Mouse (Mus musculus) forebrain, embryonic 12.5 days (tissue): Measurements from ENCODE around the gene A730071L15Rik. TPM values are rescaled to one million over a fixed set of nuclear protein-coding genes. Genes with fewer than 3 reads are reported as not detected.

Experiments used
- ATAC-seq: fragments of 200-750 bp; cut with Nextera tagmentation; 2 replicates; pipeline ENCODE4 v1.8.0; 2017; ENCODE audit warnings: moderate TSS enrichment; ENCODE audit not compliant: low FRiP score
- H3K27ac ChIP-seq: fragments of 300-500 bp; sonication (generic); 2 replicates; pipeline ENCODE4 v1.5.1; 2016; ENCODE audit warnings: mild to moderate bottlenecking
- H3K27me3 ChIP-seq: fragments of 300-500 bp; sonication (generic); 2 replicates; pipeline ENCODE4 v1.6.1; 2016; ENCODE audit warnings: mild to moderate bottlenecking
- H3K36me3 ChIP-seq: fragments of 300-500 bp; sonication (generic); replicated peaks from 2 replicates; pipeline ENCODE4 v1.6.1; 2016; ENCODE audit warnings: mild to moderate bottlenecking
- H3K4me1 ChIP-seq: fragments of 300-500 bp; sonication (generic); 2 replicates; pipeline ENCODE4 v1.6.1; 2016
- H3K4me2 ChIP-seq: fragments of 300-500 bp; sonication (generic); 2 replicates; pipeline ENCODE4 v1.6.1; 2016; ENCODE audit warnings: mild to moderate bottlenecking, moderate library complexity
- H3K4me3 ChIP-seq: fragments of 300-500 bp; sonication (generic); replicated peaks from 2 replicates; pipeline ENCODE4 v1.5.1; 2016; ENCODE audit warnings: mild to moderate bottlenecking
- H3K9ac ChIP-seq: fragments of 300-500 bp; sonication (generic); 2 replicates; pipeline ENCODE4 v1.6.1; 2016; ENCODE audit warnings: mild to moderate bottlenecking
- H3K9me3 ChIP-seq: fragments of 300-500 bp; sonication (generic); 2 replicates; pipeline ENCODE4 v1.6.1; 2016
- whole genome bisulfite sequencing: fragments of 180-500 bp; shearing (Covaris S2); methylation state at CpG from one replicate; pipeline ENCODE4 v1.1.7; 2016; 5-methylcytosine and 5-hydroxymethylcytosine counted together
- polyA plus RNA-seq: library from polyadenylated mRNA; unstranded; fragments of >200 nt; fragmentation: Nextera tagmentation; extraction: Ambion mirVana; gene quantifications from 2 replicates; pipeline ENCODE4 v1.2.1, GENCODE M21; 2016

A730071L15Rik gene
- polyA plus RNA-seq = 0.46 and 0.81 TPM in 2 replicates

DNA sequence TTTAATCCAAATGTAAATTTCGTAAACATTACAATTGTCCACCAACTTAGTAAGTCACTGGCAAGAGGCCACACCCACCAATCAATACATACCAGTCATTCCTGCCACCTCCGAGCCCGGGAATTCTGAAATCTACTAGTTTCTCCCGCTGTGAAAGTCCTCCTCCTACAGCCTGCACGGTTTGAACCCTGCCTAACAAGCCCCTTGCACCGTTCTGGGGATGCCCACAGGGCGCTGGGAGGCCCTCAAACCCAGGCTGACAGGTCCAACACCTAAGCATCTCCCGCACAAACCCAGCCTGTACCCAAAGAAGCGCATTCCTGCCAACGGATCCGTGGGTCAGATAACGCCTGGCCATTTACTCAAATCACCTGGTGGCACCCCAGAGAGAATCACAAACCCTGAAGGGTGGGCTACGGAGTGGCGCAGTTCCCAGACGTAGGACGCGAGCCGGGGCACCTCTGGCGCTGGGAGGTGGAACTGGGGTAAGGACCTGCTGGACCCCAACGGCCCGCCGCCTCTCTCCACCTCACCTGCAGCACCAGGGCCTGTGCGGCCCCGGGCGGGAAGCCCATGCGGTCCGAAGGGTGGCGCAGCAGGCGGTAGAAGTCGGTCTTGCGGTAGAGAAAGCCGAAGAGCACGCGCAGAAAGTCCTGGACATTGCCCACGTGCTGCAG lies at the start of gene A730071L15Rik:
Gene A730071L15Rik (plus strand): TSS at position 620 of the 677 bp plus-strand sequence.
- Histone ChIP-seq H3K27ac (peak within 1 kb of the TSS; percentile 95), H3K9ac (peak within 1 kb of the TSS; percentile 89), H3K36me3 (no peaks in the 10 kb centered on the region), H3K27me3 (no peaks in the 10 kb centered on the region), H3K4me3 (peak within 1 kb of the TSS; percentile 97), H3K4me1 (peaks cover 25% of the 10 kb centered on the region), H3K4me2 (peak within 1 kb of the TSS; percentile 97), H3K9me3 (no peaks in the 10 kb centered on the region)
- 1% methylated on average over 35 of the region's 35 CpGs for WGBS
- ATAC-seq = peak; percentile 73

DNA sequence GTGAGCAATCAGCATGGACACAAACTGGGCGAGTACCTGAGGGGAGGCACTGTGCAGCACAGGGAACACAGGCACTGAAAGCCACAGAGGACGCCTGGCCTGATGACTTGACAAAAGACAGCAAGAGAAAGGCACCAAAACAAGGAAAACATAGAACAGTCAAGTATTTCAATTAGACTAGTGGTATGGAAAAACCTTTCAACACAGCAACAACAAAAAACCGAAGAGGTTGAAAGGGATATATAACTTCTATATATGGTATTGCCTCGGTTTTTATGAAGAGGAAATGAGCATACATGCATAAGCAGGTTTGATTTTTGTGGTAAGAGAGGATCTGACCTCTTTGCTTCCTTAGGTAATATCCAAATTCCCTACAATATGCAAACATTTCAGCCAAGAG lies 47.0 kb upstream of the A730071L15Rik start:
- Histone ChIP-seq H3K9ac (no peak overlapping the region), H3K4me2 (no peak overlapping the region), H3K4me3 (no peak overlapping the region), H3K27ac (no peak overlapping the region), H3K9me3 (no peaks in the 10 kb centered on the region), H3K4me1 (peaks cover 16% of the 10 kb centered on the region), H3K36me3 (peaks cover 18% of the 10 kb centered on the region), H3K27me3 (no peaks in the 10 kb centered on the region)
- no peak for ATAC-seq
- WGBS = 85% methylated on average over 4 of the region's 4 CpGs

DNA sequence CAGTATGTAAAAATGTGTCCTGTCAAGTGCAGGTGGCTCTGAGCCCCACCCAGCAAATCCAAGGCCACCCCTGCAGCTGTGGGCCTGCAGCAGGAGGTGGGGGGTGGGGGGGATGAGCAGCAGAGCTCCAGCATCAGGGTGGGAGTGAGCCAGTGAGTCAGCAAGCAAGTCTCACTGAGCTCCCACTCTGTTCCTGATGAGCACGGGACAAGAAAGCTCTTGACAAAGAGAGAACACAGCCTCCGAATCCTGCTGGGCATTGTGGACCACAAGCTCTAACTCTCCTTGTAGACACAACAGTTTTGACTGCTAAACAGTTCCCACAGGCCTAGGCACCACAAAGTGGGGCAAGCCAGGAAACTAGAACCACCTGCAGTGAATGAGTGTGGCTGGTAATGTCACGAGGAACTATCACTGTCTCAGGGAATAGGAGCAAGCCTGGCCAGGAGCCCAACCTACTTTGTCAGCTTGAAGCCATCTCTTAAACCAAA lies 45.6 kb upstream of the A730071L15Rik start:
- H3K9me3 ChIP-seq = no peaks in the 10 kb centered on the region
- ATAC-seq = no peak
- H3K4me1 ChIP-seq = peaks cover 16% of the 10 kb centered on the region
- no peak overlapping the region for H3K4me2 ChIP-seq
- no peak overlapping the region for H3K9ac ChIP-seq
- no peak overlapping the region for H3K27ac ChIP-seq
- H3K27me3 ChIP-seq = no peaks in the 10 kb centered on the region
- 58% methylated on average over 3 of the region's 3 CpGs for WGBS
- peaks cover 11% of the 10 kb centered on the region for H3K36me3 ChIP-seq
- no peak overlapping the region for H3K4me3 ChIP-seq

DNA sequence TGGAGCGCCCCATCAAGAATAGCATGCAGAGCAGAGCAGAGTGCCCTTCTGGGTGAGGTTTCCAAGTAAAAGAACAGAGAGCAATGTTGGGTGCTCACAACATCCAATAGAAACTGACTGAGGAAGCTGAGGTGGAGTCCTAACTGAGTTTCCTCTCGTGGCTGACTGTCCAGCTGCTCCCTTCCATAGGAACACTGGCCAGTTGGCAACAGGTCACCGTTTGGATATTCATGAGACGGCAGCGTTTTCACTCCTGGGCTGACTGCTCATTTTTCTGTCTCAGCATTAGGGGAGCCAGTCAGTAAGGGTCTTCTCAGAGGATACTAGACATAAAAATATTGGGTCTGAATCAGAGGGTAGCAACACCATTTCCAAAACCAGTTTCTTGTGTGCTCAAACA lies 43.2 kb upstream of the A730071L15Rik start:
- Histone ChIP-seq H3K27me3 (no peaks in the 10 kb centered on the region), H3K9me3 (no peaks in the 10 kb centered on the region), H3K4me3 (no peak overlapping the region), H3K36me3 (no peaks in the 10 kb centered on the region), H3K27ac (no peak overlapping the region), H3K4me1 (peaks cover 16% of the 10 kb centered on the region), H3K9ac (no peak overlapping the region), H3K4me2 (no peak overlapping the region)
- no peak for ATAC-seq
- WGBS = 88% methylated on average over 5 of the region's 5 CpGs

DNA sequence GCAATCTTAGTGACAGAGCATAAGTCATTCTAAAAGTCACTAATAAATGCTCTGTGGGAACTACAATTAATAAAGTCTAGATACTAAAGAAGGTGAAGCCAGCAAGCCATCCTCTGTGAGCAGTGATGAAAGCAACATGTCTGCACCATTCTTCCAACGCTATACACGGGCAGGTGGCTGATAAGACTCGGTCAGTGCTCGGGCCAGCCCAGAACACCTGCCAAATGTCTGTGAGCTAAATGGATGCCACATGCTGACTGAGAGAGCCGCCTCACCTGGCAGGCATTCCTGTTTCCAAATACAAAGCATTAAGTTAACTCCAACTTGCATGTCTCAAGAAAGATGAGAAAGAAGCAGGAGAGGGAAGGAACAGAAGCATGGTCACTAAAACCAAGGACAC lies 42.7 kb upstream of the A730071L15Rik start:
- Histone ChIP-seq H3K36me3 (no peaks in the 10 kb centered on the region), H3K9me3 (no peaks in the 10 kb centered on the region), H3K9ac (no peak overlapping the region), H3K4me3 (no peak overlapping the region), H3K27me3 (no peaks in the 10 kb centered on the region), H3K4me2 (no peak overlapping the region), H3K4me1 (peaks cover 16% of the 10 kb centered on the region), H3K27ac (no peak overlapping the region)
- ATAC-seq = no peak
- 85% methylated on average over 5 of the region's 5 CpGs for WGBS

DNA sequence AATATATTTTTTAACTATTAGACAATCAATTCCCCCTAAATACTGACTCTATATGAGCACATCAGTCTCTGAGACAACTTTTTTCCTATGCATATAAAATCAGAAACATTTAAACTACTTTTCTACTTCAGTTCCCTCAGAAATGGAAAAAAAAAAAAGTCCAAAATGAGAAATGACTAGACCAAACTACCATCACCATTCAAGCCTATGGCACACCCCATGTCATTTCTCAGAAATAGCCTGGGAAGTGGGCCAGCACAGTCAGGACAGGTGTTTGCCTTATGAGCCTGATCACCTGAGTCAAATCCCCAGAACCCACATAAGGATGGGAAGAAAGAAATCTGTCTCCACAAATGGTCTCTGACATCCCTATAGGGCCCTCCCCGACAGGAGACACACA lies 41.3 kb upstream of the A730071L15Rik start:
- Histone ChIP-seq H3K4me1 (peaks cover 16% of the 10 kb centered on the region), H3K4me2 (no peak overlapping the region), H3K9me3 (no peaks in the 10 kb centered on the region), H3K4me3 (no peak overlapping the region), H3K9ac (no peak overlapping the region), H3K36me3 (no peaks in the 10 kb centered on the region), H3K27ac (no peak overlapping the region), H3K27me3 (no peaks in the 10 kb centered on the region)
- ATAC-seq = no peak
- WGBS = 88% methylated on average over 1 of the region's 1 CpGs

DNA sequence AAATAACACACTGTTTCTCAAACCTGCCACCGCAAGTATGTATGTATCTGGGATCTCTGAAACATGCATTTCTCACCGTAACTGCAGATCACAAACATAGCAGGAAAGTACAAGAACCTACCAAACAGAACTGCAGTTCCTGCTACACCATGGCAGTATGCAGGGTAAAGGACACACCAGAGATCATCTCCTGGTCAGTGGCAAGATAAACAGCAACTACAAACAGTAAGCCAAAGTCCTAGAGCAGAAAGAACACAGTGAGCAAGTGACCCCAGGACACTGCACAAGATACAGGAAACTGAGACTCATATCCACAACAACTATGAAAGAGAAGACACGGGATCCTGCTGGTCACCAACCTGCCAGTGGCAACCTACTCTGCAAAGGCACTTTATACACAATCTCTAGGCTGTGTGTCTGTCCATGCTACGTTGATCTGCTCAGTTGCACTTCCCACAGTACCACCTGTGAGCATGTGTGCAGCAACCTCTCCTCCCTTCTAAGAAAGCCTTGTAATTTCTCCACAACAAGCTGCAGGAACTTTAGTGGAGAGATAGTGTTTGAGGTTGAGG lies 40.0 kb upstream of the A730071L15Rik start:
- H3K9me3 ChIP-seq = no peaks in the 10 kb centered on the region
- no peaks in the 10 kb centered on the region for H3K27me3 ChIP-seq
- no peak overlapping the region for H3K9ac ChIP-seq
- WGBS = 94% methylated on average over 4 of the region's 4 CpGs
- no peak overlapping the region for H3K4me3 ChIP-seq
- H3K4me1 ChIP-seq = 0 out of 2 replicates have a peak, but pooled peaks cover 5% of the 10 kb centered on the region
- H3K27ac ChIP-seq = no peak overlapping the region
- H3K36me3 ChIP-seq = no peaks in the 10 kb centered on the region
- H3K4me2 ChIP-seq = no peak overlapping the region
- ATAC-seq = no peak

DNA sequence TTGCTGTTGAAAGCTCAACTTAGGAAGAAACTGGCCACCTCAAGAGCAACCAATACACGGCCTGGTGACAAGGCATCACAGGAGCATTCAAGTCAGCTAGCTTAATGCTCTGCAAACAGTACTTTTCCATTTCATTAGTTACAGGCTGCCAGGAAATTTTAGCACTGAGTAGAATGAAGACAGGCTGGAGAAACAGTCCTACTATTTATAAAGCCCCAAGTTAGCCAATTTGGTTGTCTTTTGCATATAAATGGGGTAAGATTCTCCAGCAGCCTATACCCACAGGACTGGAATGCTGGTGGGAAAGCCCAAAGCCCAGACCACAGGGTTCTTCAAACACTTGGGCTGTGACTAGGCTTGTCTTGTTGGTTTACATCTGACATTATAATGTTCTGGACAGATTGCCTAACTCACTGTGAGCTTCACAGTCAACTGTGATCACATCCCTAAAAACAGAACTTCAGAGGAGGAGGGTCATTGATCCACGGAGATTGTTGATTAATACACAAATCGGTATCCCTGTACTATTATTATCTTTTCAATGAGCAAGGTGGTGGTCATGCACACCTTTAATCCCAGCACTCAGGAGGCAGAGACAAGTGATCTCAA lies 39.1 kb upstream of the A730071L15Rik start:
- Histone ChIP-seq H3K9me3 (no peaks in the 10 kb centered on the region), H3K9ac (no peak overlapping the region), H3K4me3 (no peak overlapping the region), H3K4me1 (0 out of 2 replicates have a peak, but pooled peaks cover 4% of the 10 kb centered on the region), H3K4me2 (no peak overlapping the region), H3K36me3 (no peaks in the 10 kb centered on the region), H3K27ac (no peak overlapping the region), H3K27me3 (no peaks in the 10 kb centered on the region)
- 76% methylated on average over 3 of the region's 3 CpGs for WGBS
- no peak for ATAC-seq

DNA sequence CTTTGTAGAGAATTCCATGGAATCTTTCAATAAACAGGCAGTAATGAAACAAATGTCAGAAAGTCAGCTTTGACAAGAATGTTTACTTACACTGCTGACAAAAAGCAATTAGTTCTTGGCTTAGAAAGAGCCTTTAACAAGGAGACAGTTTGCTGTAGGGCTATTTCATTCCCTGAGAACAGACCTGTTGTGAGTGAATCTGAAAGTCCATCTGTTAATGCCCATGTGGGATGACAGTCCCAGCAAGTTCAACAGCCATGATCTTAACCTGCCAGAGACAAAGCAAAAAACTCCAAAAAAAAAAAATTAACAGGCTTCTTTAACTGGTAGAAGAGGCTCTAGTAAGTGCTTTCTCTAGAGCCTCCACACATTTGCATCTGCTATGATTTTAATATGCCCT lies 38.3 kb upstream of the A730071L15Rik start:
- Histone ChIP-seq H3K27me3 (no peaks in the 10 kb centered on the region), H3K4me1 (0 out of 2 replicates have a peak, but pooled peaks cover 4% of the 10 kb centered on the region), H3K27ac (no peak overlapping the region), H3K36me3 (no peaks in the 10 kb centered on the region), H3K4me3 (no peak overlapping the region), H3K4me2 (no peak overlapping the region), H3K9ac (no peak overlapping the region), H3K9me3 (no peaks in the 10 kb centered on the region)
- no peak for ATAC-seq

DNA sequence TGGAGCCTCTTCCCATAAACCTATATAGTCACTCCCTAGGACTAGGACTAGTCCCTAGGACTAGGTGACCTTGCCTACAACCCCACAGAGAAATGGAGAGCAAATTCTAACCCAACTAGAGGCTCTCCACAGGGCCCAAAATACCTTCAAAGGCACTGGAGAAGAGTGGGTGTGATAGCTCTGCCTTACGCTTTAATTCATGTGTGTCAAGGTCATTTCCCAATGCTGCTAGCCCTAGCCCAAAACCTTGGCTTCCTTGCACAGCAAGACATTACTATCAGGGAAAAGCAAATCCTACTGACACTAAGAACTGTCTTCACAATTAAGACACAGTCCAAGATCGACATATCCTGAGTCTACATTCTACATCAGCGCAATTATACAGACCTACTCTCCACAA lies 36.8 kb upstream of the A730071L15Rik start:
- H3K27me3 ChIP-seq = no peaks in the 10 kb centered on the region
- no peaks in the 10 kb centered on the region for H3K9me3 ChIP-seq
- H3K27ac ChIP-seq = no peak overlapping the region
- H3K4me3 ChIP-seq = no peak overlapping the region
- WGBS = 95% methylated on average over 3 of the region's 3 CpGs
- no peaks in the 10 kb centered on the region for H3K4me1 ChIP-seq
- H3K36me3 ChIP-seq = no peaks in the 10 kb centered on the region
- H3K9ac ChIP-seq = no peak overlapping the region
- ATAC-seq = no peak
- no peak overlapping the region for H3K4me2 ChIP-seq

DNA sequence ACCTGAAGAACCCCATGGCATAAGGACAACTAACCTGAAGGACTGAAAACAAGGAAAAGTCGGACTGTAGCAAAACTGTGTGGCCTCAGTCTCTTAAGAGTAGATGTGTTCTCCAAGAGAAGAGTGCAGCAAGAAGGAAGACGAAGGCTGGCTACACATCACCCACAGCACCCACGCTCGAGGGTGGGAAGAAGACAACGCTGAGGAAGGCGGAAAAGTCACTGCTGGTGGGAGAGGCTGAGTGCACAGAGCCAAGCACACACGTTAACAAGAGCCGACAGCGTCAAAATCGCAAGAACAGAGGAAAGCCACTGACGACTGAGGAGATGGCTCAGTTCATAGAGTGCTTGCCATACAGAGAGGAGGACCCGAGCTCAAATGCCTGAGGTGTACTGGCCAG lies 36.1 kb upstream of the A730071L15Rik start:
- no peak overlapping the region for H3K9ac ChIP-seq

DNA sequence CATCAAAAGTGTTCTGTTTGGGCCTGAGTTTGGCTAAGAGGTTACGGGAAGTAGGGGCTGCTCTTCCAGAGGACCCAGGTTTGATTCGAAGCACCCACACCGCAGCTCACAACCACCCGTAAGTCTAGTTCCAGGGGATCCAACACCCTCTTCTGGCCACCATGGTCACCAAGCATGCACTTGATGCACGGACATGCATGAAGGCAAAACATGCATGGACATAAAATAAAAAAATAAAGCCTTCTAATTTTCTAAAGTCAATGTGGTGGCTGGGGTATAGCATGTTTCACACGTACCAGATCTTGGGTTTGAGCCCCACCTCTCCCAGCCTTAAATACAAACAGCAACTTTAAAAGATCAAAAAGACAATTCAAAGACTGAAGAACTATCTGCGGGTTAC lies 35.0 kb upstream of the A730071L15Rik start:
- no peak overlapping the region for H3K27ac ChIP-seq
- no peaks in the 10 kb centered on the region for H3K27me3 ChIP-seq
- WGBS = 98% methylated on average over 7 of the region's 7 CpGs
- no peaks in the 10 kb centered on the region for H3K36me3 ChIP-seq
- H3K9me3 ChIP-seq = no peaks in the 10 kb centered on the region
- no peak for ATAC-seq
- no peak overlapping the region for H3K4me2 ChIP-seq
- H3K4me3 ChIP-seq = no peak overlapping the region
- H3K4me1 ChIP-seq = no peaks in the 10 kb centered on the region
- no peak overlapping the region for H3K9ac ChIP-seq

More for the DNA sequence above, 36.1 kb upstream of the A730071L15Rik start:
- Histone ChIP-seq H3K4me1 (no peaks in the 10 kb centered on the region), H3K27me3 (no peaks in the 10 kb centered on the region), H3K36me3 (no peaks in the 10 kb centered on the region), H3K27ac (no peak overlapping the region), H3K9me3 (no peaks in the 10 kb centered on the region), H3K4me2 (no peak overlapping the region), H3K4me3 (no peak overlapping the region)
- ATAC-seq = no peak
- 92% methylated on average over 12 of the region's 12 CpGs for WGBS
